Mouse (Mus musculus): ENCODE measurements around the gene Ercc1. TPM values are rescaled to one million over a fixed set of nuclear protein-coding genes. Genes with fewer than 3 reads are reported as not detected.

The Ercc1 gene
- total RNA-seq, 1 experiment from 2014 or later: 18.9 TPM

GRCm38 (mm10) chr7:19308454-19309277, 35.9 kb upstream of the Ercc1 start:
- peak; percentile 40 for ATAC-seq (replicated peaks; ENCODE audit: low read depth, poor library complexity, severe bottlenecking)

DNA sequence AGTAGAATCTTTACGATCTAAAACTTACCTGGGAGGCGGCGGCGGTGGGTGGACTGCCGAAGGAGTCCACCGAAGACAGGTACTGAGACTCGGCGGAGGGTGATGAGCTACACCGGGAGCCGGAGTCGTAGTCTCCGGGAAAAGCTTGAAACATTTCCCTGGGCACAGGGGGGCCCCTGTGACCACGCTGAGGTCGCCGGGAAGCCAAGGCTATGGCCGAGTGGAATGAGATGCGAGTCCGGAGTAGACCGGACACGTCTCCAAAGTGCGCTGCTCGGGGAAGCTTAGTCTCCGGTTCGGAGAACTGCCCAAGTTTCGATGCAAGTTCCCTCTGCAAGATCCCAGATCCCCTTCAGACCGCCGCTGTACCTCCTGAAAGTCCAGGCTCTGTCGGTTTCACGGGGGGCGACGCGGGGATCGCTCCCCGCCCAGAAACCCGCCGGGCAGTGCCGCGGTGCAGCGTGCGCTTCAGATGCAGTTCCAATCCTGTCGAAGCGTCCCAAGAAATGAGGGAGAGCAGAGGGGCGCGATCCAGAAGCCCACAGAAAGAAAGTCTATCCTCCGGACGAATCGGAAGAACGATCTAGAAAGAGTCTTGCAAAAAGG, 35.2 kb upstream of the Ercc1 start:
- no peak for ATAC-seq (replicated peaks; ENCODE audit: low read depth, poor library complexity, severe bottlenecking)

DNA sequence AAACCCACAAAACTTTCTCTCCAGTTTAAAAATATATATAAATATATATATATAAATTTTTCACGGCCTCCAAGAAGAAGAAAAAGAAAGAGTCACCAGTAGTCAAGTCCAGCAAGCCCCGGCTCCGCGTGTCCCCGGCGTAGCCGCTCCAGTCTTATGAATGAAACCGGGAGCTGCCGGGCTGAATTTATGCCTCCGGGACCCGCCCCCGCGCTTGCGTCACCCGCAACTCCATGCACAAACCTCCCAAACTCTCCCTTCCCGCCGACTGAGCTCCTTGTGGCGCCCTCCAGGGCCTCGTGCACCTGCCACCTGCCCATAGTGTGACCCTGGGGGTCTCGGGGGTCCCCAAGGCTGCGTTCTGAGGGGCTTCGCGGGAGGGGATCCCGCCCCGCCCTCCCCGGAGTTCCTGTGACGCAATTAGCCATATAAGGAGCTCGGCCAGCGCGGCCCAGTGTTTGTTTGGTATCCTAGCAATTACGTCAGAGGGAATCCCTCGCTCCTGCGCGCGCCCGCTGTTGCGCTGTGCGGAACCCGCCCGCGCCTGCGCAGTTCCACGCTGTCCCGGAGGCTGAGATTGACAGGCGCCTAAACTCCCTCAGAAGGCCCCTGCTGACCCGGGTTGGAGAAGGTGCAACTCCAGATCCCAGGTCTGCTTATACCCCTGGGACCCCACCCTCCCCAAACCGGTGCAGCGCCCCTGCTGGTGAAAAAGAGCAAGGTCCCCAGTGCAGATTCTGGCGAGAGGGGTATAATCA, 34.5 kb upstream of the Ercc1 start, which contains the start of gene Fosb:
TSS of gene Fosb (minus strand) at position 168 of the 758 bp plus-strand sequence.
- ATAC-seq (replicated peaks; ENCODE audit: low read depth, poor library complexity, severe bottlenecking): peak; percentile 40

DNA sequence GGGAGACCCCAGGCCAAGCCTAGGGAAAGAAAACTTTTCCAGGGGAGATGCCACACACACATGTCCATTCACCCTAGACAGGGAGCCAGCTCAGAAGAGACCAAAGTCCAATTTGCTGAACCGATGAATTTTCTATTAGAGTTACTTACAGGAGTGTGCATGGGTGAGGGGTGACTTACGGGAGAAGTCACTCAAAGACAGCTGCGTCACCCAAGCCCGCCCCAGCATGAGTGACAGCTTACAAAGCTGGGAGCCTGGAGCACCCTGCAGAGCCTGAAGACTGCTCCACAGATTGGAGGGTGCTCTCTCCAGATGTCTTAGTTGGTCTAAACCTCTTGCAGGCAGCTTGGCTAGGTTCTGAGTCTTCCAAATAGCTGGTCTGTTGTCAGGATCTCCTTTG, 32.6 kb upstream of the Ercc1 start:
- ATAC-seq (replicated peaks; ENCODE audit: low read depth, poor library complexity, severe bottlenecking): no peak

GRCm38 (mm10) chr7:19314033-19314432, 30.5 kb upstream of the Ercc1 start:
- ATAC-seq (replicated peaks; ENCODE audit: low read depth, poor library complexity, severe bottlenecking): no peak

GRCm38 (mm10) chr7:19316451-19317161, 28.0 kb upstream of the Ercc1 start:
- peak; percentile 76 for ATAC-seq (replicated peaks; ENCODE audit: low read depth, poor library complexity, severe bottlenecking)

DNA sequence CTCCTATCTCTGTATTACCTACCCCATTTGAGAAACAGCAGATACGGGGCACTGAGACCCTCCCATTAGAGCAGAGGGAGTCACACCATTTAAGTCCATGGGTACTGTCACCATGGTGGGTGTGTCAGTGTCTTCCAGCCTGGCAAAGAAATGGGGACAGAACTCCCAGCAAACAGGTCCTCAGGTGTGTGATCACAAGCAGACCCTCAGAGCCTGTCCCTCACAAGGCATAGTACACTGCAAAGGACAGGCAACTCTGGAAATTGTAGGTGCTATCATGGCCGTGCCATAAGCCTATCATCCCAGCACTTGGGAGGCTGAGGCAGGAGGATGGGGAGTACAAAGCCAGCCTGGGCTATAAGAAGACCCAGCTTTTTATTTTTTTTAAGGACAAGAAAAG, 26.4 kb upstream of the Ercc1 start:
- ATAC-seq (replicated peaks; ENCODE audit: low read depth, poor library complexity, severe bottlenecking): no peak

GRCm38 (mm10) chr7:19318676-19319075, 25.9 kb upstream of the Ercc1 start:
- ATAC-seq (replicated peaks; ENCODE audit: low read depth, poor library complexity, severe bottlenecking): no peak

- no peak; the same call in 1 of the 2 replicates for ATAC-seq (replicated peaks; ENCODE audit: low read depth, poor library complexity, severe bottlenecking)
Observed at GRCm38 (mm10) chr7:19319458-19319857, 25.1 kb upstream of the Ercc1 start.

GRCm38 (mm10) chr7:19319906-19320305, 24.7 kb upstream of the Ercc1 start:
- peak; percentile 66 for ATAC-seq (replicated peaks; ENCODE audit: low read depth, poor library complexity, severe bottlenecking)

- no peak for ATAC-seq (replicated peaks; ENCODE audit: low read depth, poor library complexity, severe bottlenecking)
Observed at GRCm38 (mm10) chr7:19320637-19321036, 23.9 kb upstream of the Ercc1 start.

- peak; percentile 4; the same call in 1 of the 2 replicates for ATAC-seq (replicated peaks; ENCODE audit: low read depth, poor library complexity, severe bottlenecking)
Observed at GRCm38 (mm10) chr7:19321464-19321863, 23.1 kb upstream of the Ercc1 start.

- ATAC-seq (replicated peaks; ENCODE audit: low read depth, poor library complexity, severe bottlenecking): no peak
Observed at GRCm38 (mm10) chr7:19322489-19322888, 22.1 kb upstream of the Ercc1 start.

- no peak for ATAC-seq (replicated peaks; ENCODE audit: low read depth, poor library complexity, severe bottlenecking)
Observed at GRCm38 (mm10) chr7:19324221-19324620, 20.4 kb upstream of the Ercc1 start.

DNA sequence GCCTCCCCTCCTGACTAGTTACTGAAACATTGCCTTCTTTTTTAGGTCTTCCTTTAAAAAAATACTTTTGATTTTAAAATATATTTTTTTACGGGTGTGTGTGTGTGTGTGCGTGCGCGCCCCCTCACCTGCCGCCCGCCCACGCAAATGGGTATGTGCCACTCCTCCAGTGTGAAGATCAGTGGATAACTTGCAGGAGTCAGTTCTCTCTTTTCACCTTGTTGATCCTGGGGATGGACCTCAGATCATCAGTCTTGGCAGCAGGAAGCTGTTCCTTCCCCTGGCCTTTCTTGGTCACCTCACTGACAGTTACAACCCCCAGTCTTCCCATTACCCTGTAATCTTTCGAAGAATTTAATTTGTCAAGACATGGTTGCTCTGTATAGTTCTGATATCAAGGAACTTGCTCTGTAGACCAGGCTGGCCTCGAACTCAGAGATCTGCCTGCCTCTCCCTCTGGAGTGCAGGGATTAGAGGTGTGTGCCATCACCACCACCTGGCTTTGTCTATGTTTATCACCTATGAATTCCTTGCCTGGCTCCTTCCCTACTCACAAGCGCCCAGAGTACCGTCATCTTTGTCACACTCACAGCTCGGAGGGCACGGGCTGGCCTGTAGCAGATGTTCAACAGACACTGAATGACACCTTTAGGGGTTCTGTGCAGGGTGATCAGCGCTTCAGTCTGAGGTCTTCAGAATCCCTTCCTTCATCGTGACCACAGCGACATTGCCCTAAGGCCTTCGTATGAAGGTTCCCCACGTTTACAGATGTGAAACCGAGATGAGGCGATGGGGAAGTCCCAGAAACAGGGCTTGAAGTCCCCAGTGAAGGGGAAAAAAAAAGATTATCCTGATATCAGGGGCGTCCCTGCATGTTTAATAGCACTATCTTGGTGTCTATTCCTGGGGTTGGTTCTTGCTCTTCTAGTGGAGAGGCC, 19.0 kb upstream of the Ercc1 start:
- peak; percentile 57 for ATAC-seq (replicated peaks; ENCODE audit: low read depth, poor library complexity, severe bottlenecking)

- ATAC-seq (replicated peaks; ENCODE audit: low read depth, poor library complexity, severe bottlenecking): peak; percentile 66
Observed at GRCm38 (mm10) chr7:19326359-19326758, 18.2 kb upstream of the Ercc1 start.

- ATAC-seq (replicated peaks; ENCODE audit: low read depth, poor library complexity, severe bottlenecking): peak; percentile 55
Observed at GRCm38 (mm10) chr7:19327128-19327527, 17.4 kb upstream of the Ercc1 start.

- ATAC-seq (replicated peaks; ENCODE audit: low read depth, poor library complexity, severe bottlenecking): no peak
Observed at GRCm38 (mm10) chr7:19327782-19328181, 16.8 kb upstream of the Ercc1 start.

- no peak for ATAC-seq (replicated peaks; ENCODE audit: low read depth, poor library complexity, severe bottlenecking)
Observed at GRCm38 (mm10) chr7:19328425-19328824, 16.2 kb upstream of the Ercc1 start.

Measured in common myeloid progenitor, adult 5-6 weeks (primary cell).